Mouse (Mus musculus) thymus, postnatal 4 days (tissue): ENCODE data around the gene Rundc1.
"Not testable (repeated sequence)": the region's sequence is repeated elsewhere in the genome, so short reads cannot be mapped to it uniquely, and the experiment has no call there.

Source experiments
- DNase-seq: peaks from one replicate; pipeline ENCODE4 v3.0.0; 2021

Rundc1 gene

GRCm38 (mm10) chr11:101424925-101425813 is at the start of gene Rundc1, which contains the start of gene Ptges3l:
TSS of gene Rundc1 (plus strand) at chr11:101425085.
TSS of gene Ptges3l (minus strand) at chr11:101425333.
- peak; percentile 100 for DNase-seq

- DNase-seq: not testable (repeated sequence)
These were observed 46.7 kb upstream of the Rundc1 start for GRCm38 (mm10) chr11:101378196-101378595.

DNA sequence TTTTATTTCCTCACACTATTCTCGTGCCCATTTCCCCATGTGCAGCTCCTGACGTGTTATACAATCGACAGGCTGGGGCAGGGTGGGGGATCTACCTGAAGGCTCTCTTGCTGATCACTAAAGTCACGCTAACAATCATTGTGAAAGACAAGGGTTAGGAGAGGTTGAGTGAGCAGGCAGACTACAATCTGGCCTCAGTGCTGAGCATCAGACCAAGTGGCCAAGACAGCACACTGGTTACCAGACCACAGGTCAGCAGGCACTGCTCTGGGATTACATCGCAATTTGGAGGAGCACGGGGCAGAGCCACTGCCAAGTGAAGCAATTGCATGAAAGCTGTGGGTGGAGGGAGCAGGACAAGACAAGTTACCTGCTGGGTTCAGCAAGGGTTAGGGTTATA is 46.0 kb upstream of the Rundc1 start:
- no peak for DNase-seq

GRCm38 (mm10) chr11:101381817-101382216 is 43.1 kb upstream of the Rundc1 start:
- no peak for DNase-seq

DNA sequence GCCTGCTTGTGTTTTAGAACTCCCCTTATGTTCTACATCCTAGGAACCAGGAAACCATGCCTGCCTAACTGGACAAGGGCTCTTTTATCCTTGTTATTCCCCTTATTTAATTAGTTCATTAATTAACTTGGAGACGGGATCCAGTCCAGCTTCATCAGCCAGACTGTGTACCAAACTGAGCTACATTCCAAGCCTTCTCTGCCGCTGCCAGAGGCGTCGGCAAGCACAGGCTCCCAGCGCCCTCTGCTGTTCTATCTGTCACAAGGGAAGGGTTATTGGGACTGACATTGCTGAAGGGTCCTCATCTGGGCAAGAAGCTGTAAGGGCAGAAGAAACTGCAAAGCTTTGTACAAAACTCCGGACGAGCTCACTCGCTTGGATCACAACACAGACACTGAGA is 29.8 kb upstream of the Rundc1 start:
- peak; percentile 86 for DNase-seq

- DNase-seq: no peak
These were observed 9.6 kb upstream of the Rundc1 start for GRCm38 (mm10) chr11:101415306-101415705.

DNA sequence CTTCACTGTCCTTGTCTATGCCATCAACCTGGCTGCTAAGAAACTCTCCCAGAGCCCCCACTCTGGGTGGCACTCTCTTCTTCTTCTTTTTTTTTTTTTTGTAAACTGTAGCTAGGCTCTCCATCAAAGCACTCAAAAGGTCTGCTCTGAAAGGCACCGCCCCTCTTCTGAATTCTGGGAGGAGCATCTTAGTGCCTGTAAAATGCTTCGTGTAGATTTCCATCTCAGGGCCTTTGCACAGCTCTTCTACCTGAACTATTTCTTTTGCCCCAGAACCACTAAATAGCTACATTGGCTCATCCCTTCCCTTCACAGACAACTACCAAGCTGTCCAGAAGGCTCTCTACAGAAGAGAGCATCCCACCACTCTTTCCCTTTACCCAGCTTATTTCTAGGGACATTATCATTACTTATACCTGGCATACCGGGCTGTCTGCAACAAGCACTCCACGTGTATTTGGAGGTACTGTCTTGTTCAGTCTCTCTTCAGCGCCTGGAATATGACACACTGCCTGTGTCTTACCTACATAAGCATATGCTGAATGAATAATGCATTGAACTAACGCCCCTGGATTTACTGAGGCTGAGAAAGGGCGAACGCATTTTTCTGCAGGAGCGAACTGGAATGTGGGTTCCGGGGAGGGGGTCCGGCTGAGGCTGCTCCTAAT is 8.3 kb upstream of the Rundc1 start:
- peak; percentile 30 for DNase-seq

- DNase-seq: peak; percentile 97
These were observed 7.6 kb upstream of the Rundc1 start, which contains the start of gene Aarsd1 for GRCm38 (mm10) chr11:101417101-101417855. TSS of gene Aarsd1 (minus strand) at chr11:101417615.

DNA sequence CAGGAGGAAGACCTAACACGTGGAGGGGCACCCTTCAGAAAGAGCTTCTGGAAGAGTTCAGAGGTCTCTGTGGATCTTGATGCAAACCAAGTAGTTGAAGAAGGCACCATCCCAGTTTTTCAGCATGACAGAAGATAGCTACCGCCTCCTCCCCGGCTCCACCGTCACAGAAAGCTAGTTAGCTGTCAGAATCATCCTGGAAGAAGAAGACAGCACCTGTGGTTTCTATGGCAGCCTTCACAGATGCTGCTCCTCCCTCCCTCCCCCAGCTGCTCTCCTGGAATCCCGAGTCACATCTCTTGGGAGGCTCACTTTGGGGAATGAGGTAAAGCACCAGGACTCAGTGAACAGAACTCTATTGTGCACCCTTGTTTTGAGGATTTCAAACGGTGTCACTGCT is 5.9 kb upstream of the Rundc1 start:
- DNase-seq: no peak

DNA sequence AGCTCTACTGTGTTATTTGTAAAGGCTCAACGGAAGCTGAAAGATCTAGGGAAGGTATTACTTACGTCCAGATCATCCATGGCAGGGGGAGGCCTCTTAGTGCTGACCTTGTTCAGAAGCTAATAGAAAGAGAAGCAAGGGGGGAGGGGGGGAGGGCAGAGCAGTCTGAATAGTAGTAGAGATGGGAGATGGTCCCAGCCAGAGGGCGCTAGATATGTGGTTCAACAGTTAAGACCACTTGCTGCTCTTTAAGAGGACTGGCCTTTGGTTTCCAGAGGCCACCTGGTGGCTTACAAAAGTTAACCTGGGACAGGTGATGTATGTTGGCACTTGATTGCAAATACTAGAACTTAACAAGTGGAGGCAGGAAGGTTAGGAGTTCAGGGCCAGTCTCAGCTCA is 5.3 kb upstream of the Rundc1 start:
- peak; percentile 30 for DNase-seq

- no peak for DNase-seq
These were observed 4.7 kb upstream of the Rundc1 start for GRCm38 (mm10) chr11:101420148-101420547.

DNA sequence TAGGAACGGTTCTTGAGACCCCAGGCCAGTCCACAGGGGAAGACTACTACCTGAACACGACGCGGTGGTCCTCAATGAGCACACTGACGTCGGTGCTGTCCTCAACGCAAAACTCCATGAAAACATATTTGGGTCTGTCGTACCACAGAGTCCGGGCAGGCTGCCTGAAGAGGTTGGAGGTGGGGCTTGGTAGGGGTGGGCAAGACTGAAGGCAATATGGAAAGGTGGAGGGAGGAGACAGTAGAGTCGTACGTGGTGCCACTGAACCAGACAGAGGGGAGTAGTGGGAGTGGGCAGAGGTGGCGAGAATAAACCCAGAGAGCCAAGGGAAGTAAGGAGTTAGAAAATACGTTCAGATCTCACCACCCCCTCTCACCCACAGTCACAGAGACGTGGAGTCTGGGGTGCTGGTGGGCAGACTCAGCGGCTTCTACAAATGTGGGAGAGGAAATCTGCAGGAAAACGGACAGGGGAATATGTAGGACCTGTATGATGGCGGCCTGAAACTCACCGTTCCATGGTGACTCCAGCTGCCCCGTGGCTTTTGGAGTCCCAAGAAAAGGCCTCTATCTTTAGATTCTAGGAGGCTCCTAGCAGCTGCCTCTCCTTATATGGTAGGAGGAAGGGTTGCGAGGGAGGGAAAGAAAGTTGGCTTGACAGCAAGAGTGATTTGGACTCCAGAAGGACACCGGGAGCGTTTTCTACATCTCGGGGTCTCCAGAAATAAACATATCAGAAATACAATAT is 607 bp upstream of the Rundc1 start, which contains the start of gene Gm27029:
Gene Gm27029 (minus strand): TSS at position 692 of the 747 bp plus-strand sequence.
- no peak for DNase-seq

- DNase-seq: no peak
These were observed 1.3 kb downstream of the Rundc1 start for GRCm38 (mm10) chr11:101426165-101426564.

- DNase-seq: no peak
These were observed 6.4 kb downstream of the Rundc1 start for GRCm38 (mm10) chr11:101431327-101431726.

- DNase-seq: no peak
These were observed 8.5 kb downstream of the Rundc1 start for GRCm38 (mm10) chr11:101433396-101433795.

DNA sequence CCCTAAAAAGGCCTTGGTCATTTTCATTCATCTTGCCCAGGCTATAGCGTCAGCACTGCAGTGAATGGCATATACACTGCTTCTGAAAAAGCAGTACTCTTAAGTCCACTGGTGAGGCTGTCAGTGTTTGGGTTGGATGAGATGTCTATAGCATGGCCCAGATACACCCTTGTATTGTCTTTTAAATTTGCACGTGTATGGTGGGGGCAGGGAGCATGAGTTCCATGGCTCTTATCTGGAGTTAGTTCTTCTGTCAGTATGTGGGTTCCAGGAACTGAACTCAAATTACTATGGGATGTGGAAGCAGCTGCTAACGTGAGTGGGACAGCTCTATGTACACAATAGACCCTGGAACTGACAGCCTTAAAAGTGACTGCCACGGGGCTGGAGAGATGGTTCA is 10.9 kb downstream of the Rundc1 start:
- DNase-seq: no peak

GRCm38 (mm10) chr11:101436916-101437315 is 12.0 kb downstream of the Rundc1 start:
- DNase-seq: no peak

DNA sequence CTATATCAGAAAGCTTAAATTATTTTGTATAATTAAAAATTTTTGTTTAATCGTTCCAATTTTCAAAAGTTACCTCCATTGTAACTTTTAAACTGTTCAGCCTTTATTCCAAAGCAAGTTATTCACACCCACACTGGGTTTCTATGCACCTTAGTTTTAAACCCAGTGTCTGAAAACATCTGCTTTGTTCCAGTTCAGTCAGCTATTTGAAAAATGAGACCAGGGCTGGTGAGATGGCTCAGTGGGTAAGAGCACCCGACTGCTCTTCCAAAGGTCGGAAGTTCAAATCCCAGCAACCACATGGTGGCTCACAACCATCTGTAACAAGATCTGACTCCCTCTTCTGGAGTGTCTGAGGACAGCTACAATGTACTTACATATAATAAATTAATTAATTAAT is 13.1 kb downstream of the Rundc1 start:
- not testable (repeated sequence) for DNase-seq

GRCm38 (mm10) chr11:101441450-101442126 is 16.7 kb downstream of the Rundc1 start:
- DNase-seq: not testable (repeated sequence)

DNA sequence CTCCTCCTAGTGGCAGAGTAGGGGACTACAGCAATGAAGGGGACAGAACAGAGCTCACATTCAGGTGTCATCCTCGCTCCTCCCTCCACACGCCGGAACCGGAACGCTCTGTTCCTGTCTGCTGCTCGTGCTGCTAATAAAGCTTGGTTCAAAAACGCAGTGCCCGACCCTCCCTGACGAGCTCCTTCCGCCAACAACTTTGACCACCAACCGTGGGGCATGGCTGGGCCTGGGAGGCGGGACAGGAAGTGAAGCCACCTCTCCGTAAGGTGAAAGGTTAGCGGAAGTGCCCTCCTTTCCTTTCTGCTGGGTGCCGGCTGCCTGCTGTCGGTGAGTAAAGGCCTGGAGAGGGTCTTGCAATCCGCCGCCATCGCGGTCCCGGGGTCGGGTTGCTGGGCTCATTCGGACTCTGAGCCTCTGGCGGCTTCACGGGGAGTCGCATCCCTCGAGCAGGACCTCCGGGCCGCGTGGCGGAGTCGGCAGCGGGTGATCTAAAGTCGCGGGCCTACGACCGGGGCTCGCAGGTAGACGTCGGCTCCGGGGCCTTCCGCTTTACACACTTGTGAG is 17.3 kb downstream of the Rundc1 start, which contains the start of gene Rpl27:
Gene Rpl27 (plus strand): TSS at position 172 of the 567 bp plus-strand sequence.
- peak; percentile 93 for DNase-seq

DNA sequence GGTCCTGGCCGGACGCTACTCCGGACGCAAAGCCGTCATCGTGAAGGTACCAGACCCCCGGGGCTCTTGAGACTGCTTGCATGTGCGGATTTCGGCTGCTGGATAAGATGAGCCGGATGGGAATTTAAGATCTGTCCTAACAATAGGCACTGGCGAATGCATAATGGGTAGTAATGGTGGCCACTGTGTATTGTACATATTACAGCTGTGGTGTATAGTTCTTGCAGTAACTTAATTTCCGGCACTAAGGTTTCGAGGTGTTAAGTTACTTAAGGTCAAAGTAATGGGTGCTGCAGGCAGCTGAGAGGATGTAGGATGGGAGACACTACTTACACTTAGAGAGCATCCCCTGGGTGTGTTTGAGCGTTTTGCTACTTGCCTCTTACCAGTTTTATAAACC is 17.9 kb downstream of the Rundc1 start:
- no peak for DNase-seq
